Mouse (Mus musculus) right cerebral cortex, postnatal 36 days (tissue): Measurements from ENCODE around the gene Csk.

Source experiments
- DNase-seq, 2 experiments: peaks; one replicate each; pipeline ENCODE4 v3.0.0; 2022; ENCODE audit warnings: low spot score in 2 of 2, mixed read lengths in 1 of 2

Gene Csk

GRCm38 (mm10) chr9:57604875-57605274 lies 48.6 kb downstream of the Csk start:
- no peak for DNase-seq

DNA sequence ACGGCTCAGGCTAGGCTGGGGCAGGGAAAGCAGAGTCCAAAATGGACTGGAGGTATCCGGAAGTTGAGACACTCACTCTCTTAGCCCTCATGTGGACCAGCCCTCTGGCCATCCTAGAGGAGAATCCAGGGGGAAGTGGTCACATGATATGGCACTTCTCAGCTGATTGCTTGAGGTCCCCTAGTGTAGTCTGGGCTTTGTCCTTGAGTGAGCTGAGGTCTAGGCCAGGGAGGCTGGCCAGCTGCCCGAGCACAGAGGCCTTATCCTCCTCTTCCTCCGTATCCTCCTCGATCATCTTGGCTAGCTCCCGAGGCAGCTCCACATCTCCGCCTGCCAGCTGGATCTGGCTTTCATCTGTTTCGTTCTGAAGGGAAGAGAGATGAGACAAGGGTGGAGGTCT lies 51.3 kb downstream of the Csk start:
- DNase-seq: no peak

GRCm38 (mm10) chr9:57601353-57601706 lies 52.1 kb downstream of the Csk start:
- DNase-seq: peak; percentile 52 to 65

DNA sequence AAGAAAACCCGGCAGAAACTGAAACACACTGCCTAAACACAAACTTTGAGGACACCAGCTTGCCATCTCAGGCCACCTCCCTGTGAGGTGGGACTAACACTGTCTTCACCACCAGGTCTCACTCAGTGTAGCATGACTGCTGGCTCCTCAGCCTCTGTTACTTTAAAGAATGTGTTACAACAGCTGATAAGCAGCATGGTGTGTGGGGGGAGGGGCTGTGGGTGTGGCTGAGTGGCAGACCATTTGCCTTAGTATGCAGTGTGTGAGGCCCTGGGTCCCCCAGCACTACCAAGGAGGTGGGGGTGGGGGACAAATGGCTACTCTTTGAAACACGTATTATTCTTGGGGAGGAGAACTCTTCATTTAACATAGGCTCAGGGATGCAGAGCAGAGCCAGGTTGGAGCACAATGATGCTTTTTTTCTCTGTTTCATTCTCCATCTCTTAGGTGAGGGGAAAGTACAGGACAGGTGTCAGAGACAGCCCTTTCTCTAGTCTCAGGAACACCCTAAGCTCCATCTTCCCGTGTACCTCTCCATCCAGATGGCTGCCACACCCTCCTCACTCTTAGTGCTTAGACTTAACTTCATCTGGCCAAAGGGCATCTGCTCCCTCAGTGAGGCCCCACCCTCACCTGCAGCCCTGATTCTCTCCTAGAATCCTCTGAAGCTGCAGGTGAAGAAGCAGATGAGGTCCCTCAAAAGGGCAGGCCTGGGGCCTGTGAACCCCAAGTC lies 52.6 kb downstream of the Csk start:
- DNase-seq: no peak

GRCm38 (mm10) chr9:57598851-57599563 lies 54.4 kb downstream of the Csk start:
- DNase-seq: no peak

- DNase-seq: no peak
Measured at GRCm38 (mm10) chr9:57597929-57598382, 55.5 kb downstream of the Csk start.

DNA sequence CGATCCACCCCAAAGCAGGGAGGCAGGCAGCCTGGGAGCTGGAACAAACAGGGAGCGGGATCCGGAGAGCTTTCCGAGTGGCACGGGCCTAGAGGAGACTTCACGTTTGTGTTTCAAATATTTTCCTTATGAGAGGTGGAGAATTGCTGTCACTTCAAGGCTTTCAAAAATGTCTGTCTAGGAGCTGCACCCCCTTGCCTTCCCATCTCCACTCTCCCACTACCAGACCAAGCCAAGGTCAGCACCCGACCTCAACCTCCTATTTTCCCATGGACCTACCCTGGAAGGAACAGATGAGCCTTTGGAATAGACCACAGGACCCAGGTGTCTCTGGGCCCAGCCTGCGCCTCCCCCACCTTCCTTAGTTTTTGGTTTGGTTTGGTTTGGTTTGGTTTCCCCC lies 56.2 kb downstream of the Csk start:
- DNase-seq: no peak

DNA sequence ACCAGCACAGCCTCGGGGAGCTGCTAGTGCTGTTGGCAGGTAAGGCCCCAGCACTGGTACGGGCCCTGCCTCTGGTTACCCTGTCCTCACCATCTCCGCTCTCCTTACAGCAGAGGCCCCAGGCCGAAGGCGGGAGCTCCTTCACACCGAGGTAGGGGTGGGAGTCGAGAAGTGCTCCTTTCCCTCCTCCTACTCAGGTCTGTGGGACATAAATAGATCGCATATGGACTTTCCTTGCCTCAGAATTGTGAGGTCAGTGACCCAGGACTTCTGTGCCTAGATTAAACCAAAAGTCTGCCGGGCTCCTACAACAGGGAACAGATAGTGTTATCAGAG lies 59.3 kb downstream of the Csk start:
- DNase-seq: no peak

- no peak for DNase-seq
Measured at GRCm38 (mm10) chr9:57593454-57594173, 59.8 kb downstream of the Csk start.

- DNase-seq: no peak
Measured at GRCm38 (mm10) chr9:57590726-57591125, 62.7 kb downstream of the Csk start.

GRCm38 (mm10) chr9:57589224-57590126 lies 64.0 kb downstream of the Csk start, which contains the start of gene Ulk3:
TSS of gene Ulk3 (plus strand) at chr9:57589452.
- DNase-seq: peak; percentile 64 to 67

DNA sequence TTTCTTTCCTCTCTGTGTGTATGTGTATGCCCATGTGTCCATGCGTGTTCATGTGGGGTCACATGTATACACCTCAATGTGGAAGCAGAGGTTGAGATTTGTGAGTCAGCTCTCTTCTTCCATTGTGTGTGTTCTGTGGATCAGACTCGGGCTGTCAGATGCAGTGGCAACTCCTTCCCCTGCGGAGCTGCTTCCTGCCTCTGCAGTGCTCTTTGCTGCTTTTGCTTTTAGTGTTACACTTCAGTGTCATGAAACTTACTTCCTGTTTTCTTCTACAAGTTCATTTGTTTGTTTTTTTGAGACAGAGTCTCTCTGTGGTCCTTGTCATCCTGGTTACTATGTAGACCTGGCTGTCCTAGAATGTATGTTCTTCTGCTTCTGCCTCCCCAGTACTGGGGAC lies 68.4 kb downstream of the Csk start:
- no peak for DNase-seq

DNA sequence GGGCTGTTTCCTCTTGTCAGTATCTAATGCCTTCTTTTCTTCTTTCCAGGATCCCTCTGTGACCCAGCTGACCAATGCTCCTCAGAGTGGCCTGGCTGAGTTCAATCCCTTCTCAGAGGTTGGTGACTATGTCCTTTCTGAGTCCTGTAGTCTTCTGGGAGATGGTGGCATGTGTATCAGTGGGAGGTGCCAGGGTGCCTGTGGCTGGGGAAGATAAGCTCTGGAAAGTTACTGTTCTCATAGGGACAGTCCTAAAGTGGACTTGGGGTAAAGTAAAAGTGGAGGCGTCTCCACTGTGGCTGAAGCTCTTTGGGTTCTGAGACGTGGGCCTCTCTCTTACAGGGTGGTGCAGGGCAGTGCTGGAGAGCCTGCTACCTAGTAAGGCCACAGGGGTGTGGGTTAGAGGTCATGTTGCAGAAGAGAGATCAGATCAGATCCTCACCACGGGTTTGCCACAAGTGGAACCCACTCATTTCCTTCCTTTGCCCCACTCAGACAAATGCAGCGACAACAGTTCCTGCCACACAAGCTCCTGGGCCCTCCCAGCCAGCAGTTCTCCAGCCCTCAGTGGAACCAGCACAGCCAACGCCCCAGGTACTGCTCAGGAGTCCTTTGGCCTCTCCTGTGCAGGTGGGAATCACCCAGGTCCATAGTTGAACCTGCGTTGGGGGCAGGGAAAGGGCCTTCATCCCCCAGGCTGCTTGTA lies 76.1 kb downstream of the Csk start:
- DNase-seq: no peak
